Mouse (Mus musculus) E14TG2a.4 (cell line): ENCODE results near the gene Art2b.

Experiments used
- CTCF ChIP-seq: conservative IDR thresholded peaks from 2 replicates; pipeline ENCODE4 v1.5.1; 2014; ENCODE audit warnings: low read length
- NANOG ChIP-seq: IDR thresholded peaks from 2 replicates; pipeline ENCODE4 v1.6.1; 2014; ENCODE audit warnings: borderline replicate concordance, low read length, mixed read lengths
- POU5F1 ChIP-seq: IDR thresholded peaks from 2 replicates; pipeline ENCODE4 v1.6.1; 2014; ENCODE audit warnings: low read length, borderline replicate concordance

DNA sequence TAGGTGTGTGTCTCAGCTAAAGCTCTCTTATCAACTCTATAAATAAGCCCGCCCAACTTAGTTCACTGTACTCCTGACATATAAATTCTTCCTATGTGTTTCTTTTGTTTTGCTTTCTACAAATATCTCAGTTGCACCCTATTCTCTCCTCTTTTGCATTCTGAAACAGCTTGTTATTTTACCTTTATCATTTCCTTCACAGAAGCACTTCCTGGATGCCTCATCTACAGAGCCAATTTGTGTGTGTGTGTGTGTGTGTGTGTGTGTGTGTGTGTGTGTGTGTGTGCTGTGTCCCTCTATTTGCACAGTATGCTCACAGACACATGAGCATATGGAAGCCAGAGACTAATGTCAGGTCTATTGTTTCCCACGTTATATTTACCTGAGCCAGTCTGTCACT is 9.6 kb upstream of the Art2b start:
- TF ChIP-seq CTCF, result no peak
- no peak for TF ChIP-seq NANOG
- TF ChIP-seq POU5F1, result no peak
